10 mouse cellular contexts compared by ENCODE assay signal in the genomic region with DNA sequence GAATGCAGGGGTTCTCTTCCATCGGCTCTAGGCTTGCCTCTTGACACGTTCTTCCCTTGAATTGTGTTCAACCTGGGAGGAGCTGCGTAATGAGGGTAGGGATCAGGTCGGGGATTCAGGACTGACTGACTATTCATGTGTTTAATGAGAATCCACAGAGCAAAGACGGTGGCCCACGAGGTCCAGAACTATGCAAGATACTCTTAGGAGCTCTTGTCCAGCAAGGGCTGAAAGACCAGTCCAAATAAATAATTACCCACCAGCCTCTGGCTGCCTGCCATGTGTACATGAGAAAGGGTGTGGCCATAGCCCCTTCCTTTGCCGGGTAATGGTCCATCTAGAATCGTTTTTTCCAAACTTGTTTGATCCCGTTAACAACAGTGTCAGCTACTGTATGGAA. TPM values are rescaled to one million over a fixed set of nuclear protein-coding genes. Genes with fewer than 3 reads are reported as not detected.
DNase-seq lines count a peak whose midpoint lies in the region; ATAC-seq and TF ChIP-seq lines count a peak whose summit lies in the region.
"Had no signal": no experiment of that assay in that cellular context is flagged by ENCODE, and none has a peak within 500 bp of the region (broad histone marks: within the 10 kb centered on the region; RNA-seq: fewer than 3 reads in every experiment).

No protein-coding gene starts in this region.

- 5% methylated on average over 9 of the region's 9 CpGs for WGBS in lung, postnatal 0 days

- no peaks in the 10 kb centered on the region for H3K27me3 ChIP-seq in lung, postnatal 0 days (replicated peaks; ENCODE audit: insufficient read depth, low read length)

- peak; percentile 27 for DNase-seq in cerebellum, adult 11 months
- DNase-seq in urinary bladder, postnatal 14 days (ENCODE audit: low spot score) = peak; percentile 59
- no peak for DNase-seq in urinary bladder, adult 2 months (ENCODE audit: low spot score)
- DNase-seq in lung, postnatal 0 days (ENCODE audit: low spot score) = peak; percentile 58
- DNase-seq in gastrocnemius, adult 18-20 months (ENCODE audit: low spot score) = no peak
- DNase-seq in ovary, adult 18-20 months (ENCODE audit: low spot score) = no peak
- DNase-seq: adrenal gland, adult 8-10 months; thymus, adult 18-20 months had no signal

- peaks cover 48% of the 10 kb centered on the region for H3K4me1 ChIP-seq in lung, postnatal 0 days (ENCODE audit: insufficient read depth, low read depth, low read length)

- TF ChIP-seq CTCF in lung, postnatal 0 days (IDR thresholded peaks at IDR 0.05) = no peak

- H3K36me3 ChIP-seq in lung, postnatal 0 days (ENCODE audit: insufficient read depth, low read length) = no peaks in the 10 kb centered on the region

- H3K9me3 ChIP-seq in lung, postnatal 0 days (ENCODE audit: low read length) = no peaks in the 10 kb centered on the region

- peak overlapping the region; percentile 27; the same call in 1 of the 2 replicates for H3K4me2 ChIP-seq in lung, postnatal 0 days (replicated peaks; ENCODE audit: low read depth, low read length)

- no peak overlapping the region for H3K4me3 ChIP-seq in lung, postnatal 0 days (ENCODE audit: low read depth, low read length)

- H3K9ac ChIP-seq in lung, postnatal 0 days (replicated peaks; ENCODE audit: low read depth) = no peak overlapping the region

- TF ChIP-seq EP300 in lung, postnatal 0 days (IDR thresholded peaks at IDR 0.05) = peak; percentile 37; the same call in 1 of the 2 replicates

- no peak for ATAC-seq in cerebellum, adult (ENCODE audit: insufficient number of reproducible peaks, low FRiP score, low TSS enrichment)
- no peak for ATAC-seq in lung, postnatal 0 days
- ATAC-seq in megakaryocyte-erythroid progenitor cell, adult 5-6 weeks (replicated peaks; ENCODE audit: low FRiP score, low TSS enrichment, poor library complexity, severe bottlenecking) = no peak

- H3K27ac ChIP-seq in lung, postnatal 0 days (ENCODE audit: low read length) = peak overlapping the region; percentile 38; the same call in 1 of the 2 replicates

RNA-seq across cellular contexts. Expression of a gene that starts 4.9 kb away (rescaled TPM):
- 15.3 and 31.4 TPM in 2 replicates for polyA plus RNA-seq in urinary bladder, adult 2 months (2012; rRNA removed)
- polyA plus RNA-seq in lung, postnatal 0 days (2015; fragmentation: Nextera tagmentation; extraction: Ambion mirVana) = 18.0 and 20.2 TPM in 2 replicates
- 51.3 and 56.9 TPM in 2 replicates for total RNA-seq in megakaryocyte-erythroid progenitor cell, adult 5-6 weeks (2014; fragmentation: Nextera tagmentation)
- 6.7 and 12.6 TPM in 2 replicates for total RNA-seq in megakaryocyte-erythroid progenitor cell, adult 5-6 weeks (2017)
- total RNA-seq in gastrocnemius, adult 18-20 months (2021) = 10 to 100 TPM; 26.6 to 28.6 TPM

Comparison
In these comparisons a context has a peak if more than half of its experiments do, and no peak if none do; other contexts are left out.
1. DNase-seq: peak in cerebellum, adult 11 months (single experiment), urinary bladder, postnatal 14 days (single experiment) and lung, postnatal 0 days (single experiment); none in urinary bladder, adult 2 months (single experiment), gastrocnemius, adult 18-20 months (single experiment) and ovary, adult 18-20 months (single experiment).